Mouse (Mus musculus): ENCODE data around the gene Krt79. TPM values are rescaled to one million over a fixed set of nuclear protein-coding genes. Genes with fewer than 3 reads are reported as not detected.

The Krt79 gene
- polyA plus RNA-seq (2015; fragmentation: Nextera tagmentation; extraction: Ambion mirVana) = 0.45 and 0.56 TPM in 2 replicates

DNA sequence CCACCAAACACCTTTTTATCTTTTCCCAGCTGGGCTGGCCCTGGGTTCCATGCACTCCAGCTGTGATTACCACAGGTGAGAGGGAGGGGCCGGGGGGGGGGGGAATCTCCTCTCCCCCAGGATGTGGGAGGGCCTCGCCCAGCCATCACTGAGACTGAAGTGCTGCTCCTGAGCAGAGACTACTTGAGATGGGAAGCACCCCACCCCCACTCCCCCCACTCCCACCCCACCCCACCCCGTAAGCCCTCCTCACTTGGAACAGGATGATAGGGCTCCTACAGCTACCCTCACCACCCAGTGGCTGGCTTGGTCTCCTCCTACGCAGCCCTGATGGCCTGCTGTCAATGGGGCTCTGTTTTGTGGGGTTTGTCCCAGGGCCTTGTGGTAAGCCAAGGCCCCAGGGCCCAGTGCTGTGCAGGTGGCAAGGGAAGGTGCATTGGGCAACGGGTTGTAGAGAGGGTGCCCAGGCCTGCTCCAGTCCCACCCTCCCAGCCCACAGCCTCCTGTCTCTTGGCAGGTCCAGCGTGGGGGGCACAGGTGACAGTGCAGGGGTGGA, at the start of gene Krt79:
TSS of gene Krt79 (minus strand) at position 51 of the 556 bp plus-strand sequence.
- H3K4me1 ChIP-seq = peaks cover 47% of the 10 kb centered on the region
- H3K4me2 ChIP-seq = no peak within 1 kb of the TSS
- H3K9me3 ChIP-seq = no peaks in the 10 kb centered on the region
- 0 out of 2 replicates have a peak, but pooled peaks cover under 1% of the 10 kb centered on the region for H3K27me3 ChIP-seq (replicated peaks)
- H3K36me3 ChIP-seq = no peaks in the 10 kb centered on the region
- WGBS = 48% methylated on average over 6 of the region's 6 CpGs
- no peak within 1 kb of the TSS for H3K4me3 ChIP-seq
- ATAC-seq (ENCODE audit: extremely low read depth, insufficient number of reproducible peaks, low FRiP score, low TSS enrichment) = no peak
- no peak within 1 kb of the TSS for H3K27ac ChIP-seq (replicated peaks)
- no peak within 1 kb of the TSS for H3K9ac ChIP-seq

DNA sequence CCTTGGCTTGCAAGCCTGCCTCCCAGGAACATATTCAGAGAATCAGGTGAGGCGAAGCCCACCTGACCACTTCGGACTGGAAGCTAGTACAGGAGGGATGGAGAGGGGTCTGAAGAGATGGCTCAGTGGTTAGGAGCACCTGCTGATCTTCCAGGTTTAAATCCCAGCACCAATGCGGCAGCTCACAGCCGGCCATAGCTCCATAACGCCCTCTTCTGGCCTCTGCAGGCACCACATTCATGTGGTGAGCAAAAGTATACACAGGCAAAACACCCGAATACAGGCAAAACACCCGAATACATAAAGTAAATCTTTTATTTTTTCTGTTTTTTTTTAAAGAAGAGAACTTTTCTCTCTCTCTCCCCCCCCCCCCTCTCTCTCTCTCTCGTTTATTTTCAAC, 48.6 kb upstream of the Krt79 start:
- no peaks in the 10 kb centered on the region for H3K36me3 ChIP-seq
- 0 out of 2 replicates have a peak, but pooled peaks cover 7% of the 10 kb centered on the region for H3K4me1 ChIP-seq
- no peak overlapping the region for H3K27ac ChIP-seq (replicated peaks)
- no peak for ATAC-seq (ENCODE audit: extremely low read depth, insufficient number of reproducible peaks, low FRiP score, low TSS enrichment)
- H3K27me3 ChIP-seq (replicated peaks) = no peaks in the 10 kb centered on the region
- peak overlapping the region; percentile 20; the same call in 1 of the 2 replicates for H3K9ac ChIP-seq
- WGBS = 62% methylated on average over 8 of the region's 8 CpGs
- no peaks in the 10 kb centered on the region for H3K9me3 ChIP-seq
- no peak overlapping the region for H3K4me2 ChIP-seq
- H3K4me3 ChIP-seq = no peak overlapping the region

DNA sequence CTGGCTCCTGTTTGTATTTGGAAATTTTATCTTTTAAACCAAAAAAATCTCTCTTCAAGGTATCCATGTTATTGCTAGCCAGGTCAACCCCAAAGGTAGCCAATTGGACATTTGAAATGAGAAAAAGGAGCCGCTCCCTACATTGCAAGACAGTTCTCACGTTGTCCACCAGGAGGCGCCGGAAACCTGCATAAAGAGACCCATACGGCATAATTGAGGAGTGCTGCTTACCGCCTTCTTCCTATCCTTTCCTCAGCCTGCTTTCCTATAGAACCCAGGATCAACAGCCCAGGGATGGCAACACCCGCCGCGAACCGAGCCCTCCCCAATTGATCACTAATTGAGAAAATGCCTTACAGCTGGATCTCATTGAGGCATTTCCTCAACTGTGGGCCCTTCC, 48.0 kb upstream of the Krt79 start:
- WGBS = under 1% methylated on average over 10 of the region's 10 CpGs
- Histone ChIP-seq H3K27me3 (replicated peaks) (no peaks in the 10 kb centered on the region), H3K4me2 (0 out of 2 replicates have a peak overlapping the region, but pooled peaks have one; percentile 33), H3K9ac (peak overlapping the region; percentile 20; the same call in 1 of the 2 replicates), H3K9me3 (no peaks in the 10 kb centered on the region), H3K36me3 (no peaks in the 10 kb centered on the region), H3K4me1 (0 out of 2 replicates have a peak, but pooled peaks cover 7% of the 10 kb centered on the region), H3K4me3 (no peak overlapping the region), H3K27ac (replicated peaks) (no peak overlapping the region)
- ATAC-seq (ENCODE audit: extremely low read depth, insufficient number of reproducible peaks, low FRiP score, low TSS enrichment) = no peak

DNA sequence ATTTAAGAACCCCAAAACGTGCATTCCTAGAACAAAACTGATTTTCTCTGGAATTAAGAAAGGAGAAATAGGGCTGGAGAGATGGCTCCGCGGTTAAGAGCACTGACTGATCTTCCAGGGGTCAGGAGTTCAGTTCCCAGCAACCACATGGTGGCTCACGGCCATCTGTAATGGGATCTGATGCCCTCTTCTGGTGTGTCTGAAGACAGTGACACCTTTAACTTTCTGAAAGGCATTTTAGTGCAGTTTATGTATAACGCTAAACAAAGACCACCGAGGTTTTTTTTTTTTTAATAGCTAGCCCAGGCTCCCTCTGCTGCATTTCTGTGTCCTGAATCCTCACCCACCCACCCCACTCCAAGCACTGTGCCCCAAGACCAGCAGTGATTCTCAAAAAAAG, 44.6 kb upstream of the Krt79 start:
- WGBS = 15% methylated on average over 6 of the region's 6 CpGs
- Histone ChIP-seq H3K4me1 (0 out of 2 replicates have a peak, but pooled peaks cover 7% of the 10 kb centered on the region), H3K36me3 (no peaks in the 10 kb centered on the region), H3K9ac (peak overlapping the region; percentile 63; the same call in 1 of the 2 replicates), H3K27ac (replicated peaks) (no peak overlapping the region), H3K4me3 (no peak overlapping the region), H3K9me3 (no peaks in the 10 kb centered on the region), H3K4me2 (peak overlapping the region; percentile 64), H3K27me3 (replicated peaks) (no peaks in the 10 kb centered on the region)
- no peak for ATAC-seq (ENCODE audit: extremely low read depth, insufficient number of reproducible peaks, low FRiP score, low TSS enrichment)

DNA sequence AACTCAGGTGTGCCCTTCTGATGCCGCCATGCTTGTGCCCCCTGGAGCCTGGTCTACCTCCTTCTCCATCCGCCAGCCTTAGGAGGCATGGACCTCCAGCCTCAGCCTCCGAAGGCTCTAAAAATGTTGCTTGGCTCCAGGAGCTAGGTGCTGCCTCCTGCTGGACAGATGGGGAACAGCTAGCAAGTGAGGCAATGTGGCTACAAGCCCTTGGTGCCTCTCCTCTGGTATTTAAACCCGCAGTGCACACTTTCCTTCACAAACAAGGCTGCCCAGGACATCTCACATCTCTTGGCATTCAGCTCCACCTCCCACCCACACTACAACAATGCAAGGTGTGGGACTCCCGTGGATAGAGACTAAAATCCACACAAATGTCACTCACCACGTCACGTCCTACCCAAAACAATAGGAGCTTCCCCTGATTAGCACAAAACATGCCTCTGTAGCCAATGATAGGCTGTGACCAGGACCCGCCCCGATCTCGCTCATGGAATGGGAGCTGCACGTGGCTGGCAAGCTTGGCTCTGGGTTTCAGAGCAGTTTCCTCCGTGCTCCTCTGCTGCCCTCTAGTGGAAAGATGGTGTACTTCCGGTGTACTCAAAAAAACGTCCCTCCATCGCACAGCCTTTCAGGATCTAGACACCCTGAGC, 44.0 kb upstream of the Krt79 start:
- H3K9ac ChIP-seq = peak overlapping the region; percentile 65

DNA sequence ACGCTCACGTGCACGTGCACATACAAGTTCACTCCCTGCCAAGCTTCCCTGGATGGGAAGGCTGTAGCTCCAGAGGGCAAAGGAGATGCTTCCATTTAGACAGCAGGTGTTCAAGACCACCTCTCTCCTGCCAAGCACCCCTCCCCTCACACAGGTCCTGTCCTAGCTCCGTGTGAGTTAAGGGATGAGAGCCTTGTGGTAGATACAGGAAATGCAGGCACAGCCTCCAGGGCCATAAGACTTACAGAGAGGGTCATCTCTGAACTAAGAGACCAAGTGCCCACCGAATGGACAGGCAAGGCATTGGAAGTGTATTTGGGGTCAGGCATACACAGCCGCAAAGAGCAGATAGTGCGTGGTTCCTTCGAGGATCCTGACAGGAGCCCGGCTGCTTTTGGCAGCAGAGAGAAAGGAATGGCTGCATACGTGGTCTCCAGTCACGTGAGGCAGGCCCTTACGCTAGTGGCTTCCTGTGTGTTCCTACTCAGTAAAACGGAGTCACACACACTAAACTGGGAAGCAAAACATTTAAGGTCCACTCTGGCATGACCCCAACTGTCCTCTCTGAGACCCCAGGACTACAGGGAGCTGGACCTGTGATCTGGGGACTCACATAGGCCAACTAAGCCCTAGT, 43.3 kb upstream of the Krt79 start:
- ATAC-seq (ENCODE audit: extremely low read depth, insufficient number of reproducible peaks, low FRiP score, low TSS enrichment) = no peak
- Histone ChIP-seq H3K9me3 (no peaks in the 10 kb centered on the region), H3K36me3 (no peaks in the 10 kb centered on the region), H3K9ac (no peak overlapping the region), H3K27ac (replicated peaks) (0 out of 2 replicates have a peak overlapping the region, but pooled peaks have one; percentile 58), H3K4me3 (no peak overlapping the region), H3K27me3 (replicated peaks) (no peaks in the 10 kb centered on the region), H3K4me2 (peak overlapping the region; percentile 64; the same call in 1 of the 2 replicates), H3K4me1 (peaks cover 5% of the 10 kb centered on the region; the same call in 1 of the 2 replicates)
- 71% methylated on average over 13 of the region's 13 CpGs for WGBS

More for the DNA sequence above, 44.0 kb upstream of the Krt79 start:
- Histone ChIP-seq H3K27me3 (replicated peaks) (no peaks in the 10 kb centered on the region), H3K36me3 (no peaks in the 10 kb centered on the region), H3K4me2 (peak overlapping the region; percentile 64), H3K4me3 (peak overlapping the region; percentile 36), H3K4me1 (0 out of 2 replicates have a peak, but pooled peaks cover 7% of the 10 kb centered on the region), H3K27ac (replicated peaks) (peak overlapping the region; percentile 58), H3K9me3 (no peaks in the 10 kb centered on the region)
- ATAC-seq (ENCODE audit: extremely low read depth, insufficient number of reproducible peaks, low FRiP score, low TSS enrichment) = peak; percentile 67; the same call in 1 of the 2 replicates
- 2% methylated on average over 15 of the region's 15 CpGs for WGBS

DNA sequence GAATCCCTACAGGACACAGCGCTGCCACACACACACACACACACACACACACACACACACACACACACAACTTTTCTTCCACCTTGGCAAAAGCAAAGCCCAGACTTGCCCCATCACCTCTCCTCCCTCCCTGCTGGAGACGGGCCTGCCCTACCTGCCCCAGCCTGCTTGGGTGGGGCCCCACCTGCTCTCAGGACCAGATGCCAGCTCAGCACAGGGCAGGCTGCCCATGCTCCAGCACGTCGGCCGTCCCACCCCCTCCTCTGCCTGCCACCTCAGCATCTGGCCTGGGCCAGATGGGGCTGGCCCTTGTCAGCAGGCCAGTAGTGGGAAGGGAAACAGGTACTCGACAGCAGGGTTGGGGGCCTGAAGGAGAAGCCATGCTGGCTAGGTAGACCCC, 40.7 kb upstream of the Krt79 start:
- H3K9ac ChIP-seq = 0 out of 2 replicates have a peak overlapping the region, but pooled peaks have one; percentile 24
- ATAC-seq (ENCODE audit: extremely low read depth, insufficient number of reproducible peaks, low FRiP score, low TSS enrichment) = no peak
- H3K4me2 ChIP-seq = no peak overlapping the region
- no peaks in the 10 kb centered on the region for H3K27me3 ChIP-seq (replicated peaks)
- H3K4me3 ChIP-seq = no peak overlapping the region
- H3K36me3 ChIP-seq = no peaks in the 10 kb centered on the region
- no peak overlapping the region; the same call in 1 of the 2 replicates for H3K27ac ChIP-seq (replicated peaks)
- 64% methylated on average over 6 of the region's 6 CpGs for WGBS
- H3K9me3 ChIP-seq = no peaks in the 10 kb centered on the region
- H3K4me1 ChIP-seq = peaks cover 28% of the 10 kb centered on the region

DNA sequence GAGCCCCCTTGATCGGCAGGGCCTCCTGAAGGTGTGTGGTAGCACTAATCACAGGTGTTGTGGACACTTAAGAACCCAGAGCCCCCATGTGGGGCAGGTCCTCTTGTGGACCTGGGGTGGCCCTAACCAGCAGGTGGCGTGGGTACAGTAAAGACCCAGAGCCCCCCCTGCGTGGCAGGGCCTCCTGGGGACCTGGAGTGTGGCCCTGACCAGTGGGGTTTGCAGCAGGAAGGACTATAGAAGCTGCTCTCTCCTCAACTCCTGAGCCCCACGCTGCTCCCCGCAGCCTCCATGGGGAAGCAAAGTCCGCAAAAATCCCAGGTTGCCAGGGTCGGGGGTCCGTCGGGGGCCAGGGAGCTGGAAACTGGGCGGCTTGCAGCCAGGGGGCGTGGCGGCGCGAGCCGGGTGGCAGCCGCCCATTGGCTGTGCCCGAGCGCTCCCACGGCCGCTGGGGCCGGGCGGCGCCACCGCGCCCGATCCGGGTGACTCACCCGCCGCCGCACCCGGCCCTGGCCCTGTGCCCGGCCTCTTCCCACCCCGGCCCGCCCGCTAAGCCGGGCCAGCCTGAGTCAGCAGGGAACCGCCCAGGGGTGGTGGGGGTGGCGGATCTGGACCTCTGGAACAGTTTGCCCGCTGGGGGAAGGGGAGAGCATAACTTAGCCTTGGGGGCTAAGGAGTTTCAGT, 37.1 kb upstream of the Krt79 start:
- Histone ChIP-seq H3K27me3 (replicated peaks) (peaks cover 16% of the 10 kb centered on the region), H3K4me3 (peak overlapping the region; percentile 44), H3K27ac (replicated peaks) (peak overlapping the region; percentile 78), H3K4me2 (peak overlapping the region; percentile 75), H3K9me3 (no peaks in the 10 kb centered on the region), H3K9ac (peak overlapping the region; percentile 78), H3K4me1 (peaks cover 34% of the 10 kb centered on the region), H3K36me3 (no peaks in the 10 kb centered on the region)
- WGBS = 3% methylated on average over 36 of the region's 39 CpGs
- ATAC-seq (ENCODE audit: extremely low read depth, insufficient number of reproducible peaks, low FRiP score, low TSS enrichment) = peak; percentile 90

DNA sequence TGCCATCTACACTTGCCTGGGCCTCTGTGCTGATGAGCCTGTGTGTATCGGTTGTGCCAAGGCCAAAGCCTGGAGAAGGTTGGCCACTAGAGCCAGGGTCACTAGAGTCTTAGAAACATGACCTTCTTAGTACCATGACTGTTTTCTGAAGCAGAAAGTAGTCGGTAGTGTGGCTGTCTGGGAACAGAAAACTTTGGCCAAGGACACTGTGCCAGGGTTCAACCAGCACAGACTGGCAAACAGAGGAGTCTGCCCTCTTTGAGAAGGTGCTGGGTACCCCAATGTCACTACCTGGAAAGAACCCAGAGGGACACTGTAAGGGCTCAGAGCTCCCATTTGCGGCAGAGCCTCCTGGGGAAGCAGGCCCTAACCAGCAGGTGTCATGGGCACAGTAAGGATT, 36.5 kb upstream of the Krt79 start:
- Histone ChIP-seq H3K4me3 (peak overlapping the region; percentile 44; the same call in 1 of the 2 replicates), H3K9me3 (no peaks in the 10 kb centered on the region), H3K27ac (replicated peaks) (peak overlapping the region; percentile 78), H3K27me3 (replicated peaks) (peaks cover 22% of the 10 kb centered on the region), H3K36me3 (no peaks in the 10 kb centered on the region), H3K4me1 (peaks cover 34% of the 10 kb centered on the region), H3K9ac (peak overlapping the region; percentile 78), H3K4me2 (peak overlapping the region; percentile 75)
- WGBS = 55% methylated on average over 3 of the region's 3 CpGs
- no peak for ATAC-seq (ENCODE audit: extremely low read depth, insufficient number of reproducible peaks, low FRiP score, low TSS enrichment)

DNA sequence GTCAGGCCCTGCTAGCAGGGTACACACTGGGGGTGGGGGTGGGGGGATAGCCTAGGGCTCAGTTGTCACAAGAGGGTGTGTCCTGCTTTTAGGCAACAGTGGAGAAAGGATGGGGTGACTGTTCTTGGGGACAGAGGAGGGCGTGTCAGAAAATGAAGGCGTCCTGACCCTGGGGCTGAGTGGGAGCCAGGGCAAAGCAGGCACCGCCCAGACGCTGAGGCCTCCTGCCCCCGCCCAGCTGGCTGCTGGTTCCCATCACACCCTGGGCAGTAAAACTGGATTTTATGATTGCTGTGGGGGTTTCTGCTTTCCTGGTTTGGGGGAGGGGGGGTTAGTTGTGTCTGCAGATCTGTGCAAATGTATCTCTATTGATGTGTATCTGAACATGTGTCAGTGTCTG, 35.9 kb upstream of the Krt79 start:
- no peaks in the 10 kb centered on the region for H3K9me3 ChIP-seq
- H3K27ac ChIP-seq (replicated peaks) = peak overlapping the region; percentile 78; the same call in 1 of the 2 replicates
- no peak overlapping the region for H3K4me3 ChIP-seq
- peaks cover 27% of the 10 kb centered on the region for H3K27me3 ChIP-seq (replicated peaks)
- H3K4me2 ChIP-seq = no peak overlapping the region
- peaks cover 34% of the 10 kb centered on the region for H3K4me1 ChIP-seq
- no peaks in the 10 kb centered on the region for H3K36me3 ChIP-seq
- no peak for ATAC-seq (ENCODE audit: extremely low read depth, insufficient number of reproducible peaks, low FRiP score, low TSS enrichment)
- H3K9ac ChIP-seq = peak overlapping the region; percentile 11; the same call in 1 of the 2 replicates
- 68% methylated on average over 5 of the region's 5 CpGs for WGBS

All from heart, embryonic 13.5 days (tissue).